Mouse (Mus musculus): ENCODE results near the gene Foxp1. TPM values are rescaled to one million over a fixed set of nuclear protein-coding genes. Genes with fewer than 3 reads are reported as not detected.

Gene Foxp1
- polyA plus RNA-seq, 1 experiment from 2014 or later = 38.0 TPM

GRCm38 (mm10) chr6:99094339-99094989, 428.1 kb downstream of the Foxp1 start:
- TF ChIP-seq CTCF (IDR thresholded peaks at IDR 0.05; ENCODE audit: low read depth) = no peak
- DNase-seq (ENCODE audit: low spot score) = peak; percentile 34
- Histone ChIP-seq H3K4me1 (replicated peaks; ENCODE audit: insufficient read depth, low read length) (peaks cover 25% of the 10 kb centered on the region), H3K9ac (ENCODE audit: low read depth, low read length) (no peak overlapping the region), H3K4me2 (ENCODE audit: low read length) (peak overlapping the region; percentile 31), H3K36me3 (ENCODE audit: insufficient read depth, low read length) (no peaks in the 10 kb centered on the region), H3K4me3 (replicated peaks; ENCODE audit: low read depth, low read length) (no peak overlapping the region), H3K27ac (peak overlapping the region; percentile 3; the same call in 1 of the 2 replicates), H3K9me3 (replicated peaks; ENCODE audit: low read length) (no peaks in the 10 kb centered on the region), H3K27me3 (ENCODE audit: insufficient read depth, low read length) (no peaks in the 10 kb centered on the region)
- WGBS = 25% methylated on average over 10 of the region's 10 CpGs
- ATAC-seq (replicated peaks; ENCODE audit: low FRiP score, low read depth) = no peak

- Histone ChIP-seq H3K27ac (no peak overlapping the region), H3K4me3 (replicated peaks; ENCODE audit: low read depth, low read length) (no peak overlapping the region)
Observed at GRCm38 (mm10) chr6:99093856-99094255, 428.7 kb downstream of the Foxp1 start.

GRCm38 (mm10) chr6:99093208-99093607, 429.3 kb downstream of the Foxp1 start:
- Histone ChIP-seq H3K27ac (no peak overlapping the region), H3K4me1 (replicated peaks; ENCODE audit: insufficient read depth, low read length) (peaks cover 25% of the 10 kb centered on the region), H3K9ac (ENCODE audit: low read depth, low read length) (no peak overlapping the region), H3K4me3 (replicated peaks; ENCODE audit: low read depth, low read length) (no peak overlapping the region), H3K4me2 (ENCODE audit: low read length) (no peak overlapping the region), H3K36me3 (ENCODE audit: insufficient read depth, low read length) (no peaks in the 10 kb centered on the region), H3K27me3 (ENCODE audit: insufficient read depth, low read length) (no peaks in the 10 kb centered on the region), H3K9me3 (replicated peaks; ENCODE audit: low read length) (no peaks in the 10 kb centered on the region)
- no peak for DNase-seq (ENCODE audit: low spot score)
- 39% methylated on average over 5 of the region's 5 CpGs for WGBS
- TF ChIP-seq CTCF (IDR thresholded peaks at IDR 0.05; ENCODE audit: low read depth) = no peak
- ATAC-seq (replicated peaks; ENCODE audit: low FRiP score, low read depth) = no peak

More at GRCm38 (mm10) chr6:99093856-99094255, 428.7 kb downstream of the Foxp1 start:
- ATAC-seq (replicated peaks; ENCODE audit: low FRiP score, low read depth) = no peak
- Histone ChIP-seq H3K4me2 (ENCODE audit: low read length) (no peak overlapping the region), H3K9ac (ENCODE audit: low read depth, low read length) (no peak overlapping the region), H3K9me3 (replicated peaks; ENCODE audit: low read length) (no peaks in the 10 kb centered on the region), H3K36me3 (ENCODE audit: insufficient read depth, low read length) (no peaks in the 10 kb centered on the region), H3K27me3 (ENCODE audit: insufficient read depth, low read length) (no peaks in the 10 kb centered on the region), H3K4me1 (replicated peaks; ENCODE audit: insufficient read depth, low read length) (peaks cover 25% of the 10 kb centered on the region)
- DNase-seq (ENCODE audit: low spot score) = no peak
- 40% methylated on average over 2 of the region's 2 CpGs for WGBS
- no peak for TF ChIP-seq CTCF (IDR thresholded peaks at IDR 0.05; ENCODE audit: low read depth)

- Histone ChIP-seq H3K36me3 (ENCODE audit: insufficient read depth, low read length) (no peaks in the 10 kb centered on the region), H3K9ac (ENCODE audit: low read depth, low read length) (no peak overlapping the region), H3K4me1 (replicated peaks; ENCODE audit: insufficient read depth, low read length) (peaks cover 25% of the 10 kb centered on the region), H3K4me3 (replicated peaks; ENCODE audit: low read depth, low read length) (no peak overlapping the region), H3K9me3 (replicated peaks; ENCODE audit: low read length) (no peaks in the 10 kb centered on the region), H3K4me2 (ENCODE audit: low read length) (no peak overlapping the region), H3K27ac (no peak overlapping the region), H3K27me3 (ENCODE audit: insufficient read depth, low read length) (no peaks in the 10 kb centered on the region)
- no peak for TF ChIP-seq CTCF (IDR thresholded peaks at IDR 0.05; ENCODE audit: low read depth)
- no peak for ATAC-seq (replicated peaks; ENCODE audit: low FRiP score, low read depth)
- WGBS = 42% methylated on average over 2 of the region's 2 CpGs
- no peak for DNase-seq (ENCODE audit: low spot score)
Observed at GRCm38 (mm10) chr6:99091799-99092198, 430.7 kb downstream of the Foxp1 start.

GRCm38 (mm10) chr6:99087598-99087997, 434.9 kb downstream of the Foxp1 start:
- no peak overlapping the region for H3K4me3 ChIP-seq (replicated peaks; ENCODE audit: low read depth, low read length)
- no peaks in the 10 kb centered on the region for H3K27me3 ChIP-seq (ENCODE audit: insufficient read depth, low read length)
- H3K27ac ChIP-seq = no peak overlapping the region
- H3K4me1 ChIP-seq (replicated peaks; ENCODE audit: insufficient read depth, low read length) = peaks cover 6% of the 10 kb centered on the region
- WGBS = 67% methylated on average over 7 of the region's 7 CpGs
- DNase-seq (ENCODE audit: low spot score) (no peak), ATAC-seq (replicated peaks; ENCODE audit: low FRiP score, low read depth) (no peak)
- H3K36me3 ChIP-seq (ENCODE audit: insufficient read depth, low read length) = no peaks in the 10 kb centered on the region
- no peak overlapping the region for H3K4me2 ChIP-seq (ENCODE audit: low read length)
- TF ChIP-seq CTCF (IDR thresholded peaks at IDR 0.05; ENCODE audit: low read depth) = no peak
- no peak overlapping the region for H3K9ac ChIP-seq (ENCODE audit: low read depth, low read length)
- no peaks in the 10 kb centered on the region for H3K9me3 ChIP-seq (replicated peaks; ENCODE audit: low read length)

- TF ChIP-seq CTCF (IDR thresholded peaks at IDR 0.05; ENCODE audit: low read depth) = no peak
- 93% methylated on average over 4 of the region's 4 CpGs for WGBS
- Histone ChIP-seq H3K9me3 (replicated peaks; ENCODE audit: low read length) (no peaks in the 10 kb centered on the region), H3K9ac (ENCODE audit: low read depth, low read length) (no peak overlapping the region), H3K27me3 (ENCODE audit: insufficient read depth, low read length) (no peaks in the 10 kb centered on the region), H3K36me3 (ENCODE audit: insufficient read depth, low read length) (no peaks in the 10 kb centered on the region), H3K27ac (no peak overlapping the region), H3K4me2 (ENCODE audit: low read length) (no peak overlapping the region), H3K4me3 (replicated peaks; ENCODE audit: low read depth, low read length) (no peak overlapping the region), H3K4me1 (replicated peaks; ENCODE audit: insufficient read depth, low read length) (peaks cover 4% of the 10 kb centered on the region; the same call in 1 of the 2 replicates)
- ATAC-seq (replicated peaks; ENCODE audit: low FRiP score, low read depth) (no peak), DNase-seq (ENCODE audit: low spot score) (no peak)
Observed at GRCm38 (mm10) chr6:99084956-99085355, 437.6 kb downstream of the Foxp1 start.
